Mouse (Mus musculus): ENCODE data around the gene Tomm70a. TPM values are rescaled to one million over a fixed set of nuclear protein-coding genes. Genes with fewer than 3 reads are reported as not detected.
"Not testable (repeated sequence)": the region's sequence is repeated elsewhere in the genome, so short reads cannot be mapped to it uniquely, and the experiment has no call there.

Tomm70a gene
- total and polyA plus RNA-seq, 2 experiments from 2014 or later: 35.7 to 53.5 TPM

GRCm38 (mm10) chr16:57171161-57171560 lies 49.7 kb downstream of the Tomm70a start:
- H3K27me3 ChIP-seq (ENCODE audit: control insufficient read depth, insufficient read depth, low read length): no peaks in the 10 kb centered on the region
- TF ChIP-seq CTCF (IDR thresholded peaks at IDR 0.05; ENCODE audit: low read depth) (no peak), EP300 (IDR thresholded peaks at IDR 0.05; ENCODE audit: low read depth) (no peak)
- no peak overlapping the region for H3K4me3 ChIP-seq (ENCODE audit: low read depth, low read length)
- H3K9me3 ChIP-seq (replicated peaks; ENCODE audit: control insufficient read depth, low read length): no peaks in the 10 kb centered on the region
- H3K27ac ChIP-seq (ENCODE audit: low read depth): no peak overlapping the region
- 86% methylated on average over 8 of the region's 8 CpGs for whole genome bisulfite sequencing
- ATAC-seq (ENCODE audit: insufficient read depth, low read depth) (no peak), DNase-seq (ENCODE audit: low spot score) (no peak)
- no peak overlapping the region for H3K9ac ChIP-seq (replicated peaks; ENCODE audit: low read depth, low read length)
- peaks cover 37% of the 10 kb centered on the region for H3K36me3 ChIP-seq (replicated peaks; ENCODE audit: control insufficient read depth, insufficient read depth, low read length)
- no peaks in the 10 kb centered on the region for H3K4me1 ChIP-seq (ENCODE audit: control insufficient read depth, insufficient read depth)
- no peak overlapping the region for H3K4me2 ChIP-seq (ENCODE audit: low read depth, low read length)

DNA sequence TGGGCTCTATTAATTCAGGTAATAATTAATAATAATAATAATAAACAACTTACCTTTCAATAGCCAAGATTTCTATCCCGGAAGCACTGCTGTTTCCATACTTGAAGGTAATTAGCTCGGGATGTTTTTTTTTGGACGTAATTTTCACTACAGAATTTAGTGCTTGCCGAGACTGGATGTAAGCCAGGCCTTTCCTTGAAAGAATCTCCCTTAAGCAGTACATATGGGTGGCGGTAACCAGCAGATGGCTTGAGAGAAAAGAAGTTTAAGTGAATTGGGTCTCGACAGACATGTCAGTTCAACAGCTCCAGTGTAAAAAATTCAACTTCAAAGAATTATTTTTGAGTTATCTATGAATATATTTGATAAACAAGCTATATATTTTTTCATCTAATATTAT lies 50.1 kb downstream of the Tomm70a start:
- Histone ChIP-seq H3K27ac (ENCODE audit: low read depth) (no peak overlapping the region), H3K4me1 (ENCODE audit: control insufficient read depth, insufficient read depth) (no peaks in the 10 kb centered on the region), H3K4me3 (ENCODE audit: low read depth, low read length) (no peak overlapping the region), H3K9ac (replicated peaks; ENCODE audit: low read depth, low read length) (no peak overlapping the region), H3K9me3 (replicated peaks; ENCODE audit: control insufficient read depth, low read length) (no peaks in the 10 kb centered on the region), H3K36me3 (replicated peaks; ENCODE audit: control insufficient read depth, insufficient read depth, low read length) (peaks cover 41% of the 10 kb centered on the region), H3K4me2 (ENCODE audit: low read depth, low read length) (no peak overlapping the region), H3K27me3 (ENCODE audit: control insufficient read depth, insufficient read depth, low read length) (no peaks in the 10 kb centered on the region)
- ATAC-seq (ENCODE audit: insufficient read depth, low read depth): no peak
- no peak for DNase-seq (ENCODE audit: low spot score)
- WGBS: 88% methylated on average over 6 of the region's 6 CpGs
- TF ChIP-seq CTCF (IDR thresholded peaks at IDR 0.05; ENCODE audit: low read depth) (no peak), EP300 (IDR thresholded peaks at IDR 0.05; ENCODE audit: low read depth) (no peak)

GRCm38 (mm10) chr16:57174480-57174879 lies 53.0 kb downstream of the Tomm70a start:
- not testable (repeated sequence) for ATAC-seq (ENCODE audit: insufficient read depth, low read depth); H3K4me3 ChIP-seq (ENCODE audit: low read depth, low read length)
- peaks cover 46% of the 10 kb centered on the region for H3K36me3 ChIP-seq (replicated peaks; ENCODE audit: control insufficient read depth, insufficient read depth, low read length)

GRCm38 (mm10) chr16:57175751-57176150 lies 54.2 kb downstream of the Tomm70a start:
- no peak overlapping the region for H3K27ac ChIP-seq (ENCODE audit: low read depth)
- DNase-seq (ENCODE audit: low spot score) (no peak), ATAC-seq (ENCODE audit: insufficient read depth, low read depth) (no peak)
- TF ChIP-seq CTCF (IDR thresholded peaks at IDR 0.05; ENCODE audit: low read depth) (no peak), EP300 (IDR thresholded peaks at IDR 0.05; ENCODE audit: low read depth) (no peak)
- H3K9ac ChIP-seq (replicated peaks; ENCODE audit: low read depth, low read length): no peak overlapping the region
- no peaks in the 10 kb centered on the region for H3K9me3 ChIP-seq (replicated peaks; ENCODE audit: control insufficient read depth, low read length)
- no peaks in the 10 kb centered on the region for H3K4me1 ChIP-seq (ENCODE audit: control insufficient read depth, insufficient read depth)
- H3K4me3 ChIP-seq (ENCODE audit: low read depth, low read length): no peak overlapping the region
- no peaks in the 10 kb centered on the region for H3K27me3 ChIP-seq (ENCODE audit: control insufficient read depth, insufficient read depth, low read length)
- 81% methylated on average over 2 of the region's 2 CpGs for WGBS
- no peak overlapping the region for H3K4me2 ChIP-seq (ENCODE audit: low read depth, low read length)
- peaks cover 42% of the 10 kb centered on the region for H3K36me3 ChIP-seq (replicated peaks; ENCODE audit: control insufficient read depth, insufficient read depth, low read length)

More at GRCm38 (mm10) chr16:57174480-57174879, 53.0 kb downstream of the Tomm70a start:
- not testable (repeated sequence) for H3K4me2 ChIP-seq (ENCODE audit: low read depth, low read length); DNase-seq (ENCODE audit: low spot score); H3K9ac ChIP-seq (replicated peaks; ENCODE audit: low read depth, low read length); H3K4me1 ChIP-seq (ENCODE audit: control insufficient read depth, insufficient read depth); H3K27ac ChIP-seq (ENCODE audit: low read depth); H3K9me3 ChIP-seq (replicated peaks; ENCODE audit: control insufficient read depth, low read length); H3K27me3 ChIP-seq (ENCODE audit: control insufficient read depth, insufficient read depth, low read length)

GRCm38 (mm10) chr16:57176276-57176675 lies 54.8 kb downstream of the Tomm70a start:
- Histone ChIP-seq H3K4me3 (ENCODE audit: low read depth, low read length) (no peak overlapping the region), H3K9ac (replicated peaks; ENCODE audit: low read depth, low read length) (no peak overlapping the region), H3K36me3 (replicated peaks; ENCODE audit: control insufficient read depth, insufficient read depth, low read length) (peaks cover 42% of the 10 kb centered on the region), H3K4me2 (ENCODE audit: low read depth, low read length) (no peak overlapping the region), H3K9me3 (replicated peaks; ENCODE audit: control insufficient read depth, low read length) (no peaks in the 10 kb centered on the region), H3K4me1 (ENCODE audit: control insufficient read depth, insufficient read depth) (no peaks in the 10 kb centered on the region), H3K27ac (ENCODE audit: low read depth) (no peak overlapping the region), H3K27me3 (ENCODE audit: control insufficient read depth, insufficient read depth, low read length) (no peaks in the 10 kb centered on the region)
- no peak for DNase-seq (ENCODE audit: low spot score)
- TF ChIP-seq EP300 (IDR thresholded peaks at IDR 0.05; ENCODE audit: low read depth) (no peak), CTCF (IDR thresholded peaks at IDR 0.05; ENCODE audit: low read depth) (no peak)
- WGBS: 85% methylated on average over 7 of the region's 7 CpGs
- no peak for ATAC-seq (ENCODE audit: insufficient read depth, low read depth)

GRCm38 (mm10) chr16:57177254-57177653 lies 55.8 kb downstream of the Tomm70a start:
- DNase-seq (ENCODE audit: low spot score) (peak; percentile 67), ATAC-seq (ENCODE audit: insufficient read depth, low read depth) (no peak)
- no peak overlapping the region for H3K4me3 ChIP-seq (ENCODE audit: low read depth, low read length)
- no peaks in the 10 kb centered on the region for H3K27me3 ChIP-seq (ENCODE audit: control insufficient read depth, insufficient read depth, low read length)
- TF ChIP-seq EP300 (IDR thresholded peaks at IDR 0.05; ENCODE audit: low read depth) (no peak), CTCF (IDR thresholded peaks at IDR 0.05; ENCODE audit: low read depth) (peak; percentile 61)
- H3K9me3 ChIP-seq (replicated peaks; ENCODE audit: control insufficient read depth, low read length): no peaks in the 10 kb centered on the region
- H3K36me3 ChIP-seq (replicated peaks; ENCODE audit: control insufficient read depth, insufficient read depth, low read length): peaks cover 47% of the 10 kb centered on the region
- H3K4me2 ChIP-seq (ENCODE audit: low read depth, low read length): no peak overlapping the region
- H3K27ac ChIP-seq (ENCODE audit: low read depth): no peak overlapping the region
- no peaks in the 10 kb centered on the region for H3K4me1 ChIP-seq (ENCODE audit: control insufficient read depth, insufficient read depth)
- no peak overlapping the region for H3K9ac ChIP-seq (replicated peaks; ENCODE audit: low read depth, low read length)
- 61% methylated on average over 2 of the region's 2 CpGs for WGBS
